ENCODE assay signal across 8 mouse cellular contexts in the genomic region with DNA sequence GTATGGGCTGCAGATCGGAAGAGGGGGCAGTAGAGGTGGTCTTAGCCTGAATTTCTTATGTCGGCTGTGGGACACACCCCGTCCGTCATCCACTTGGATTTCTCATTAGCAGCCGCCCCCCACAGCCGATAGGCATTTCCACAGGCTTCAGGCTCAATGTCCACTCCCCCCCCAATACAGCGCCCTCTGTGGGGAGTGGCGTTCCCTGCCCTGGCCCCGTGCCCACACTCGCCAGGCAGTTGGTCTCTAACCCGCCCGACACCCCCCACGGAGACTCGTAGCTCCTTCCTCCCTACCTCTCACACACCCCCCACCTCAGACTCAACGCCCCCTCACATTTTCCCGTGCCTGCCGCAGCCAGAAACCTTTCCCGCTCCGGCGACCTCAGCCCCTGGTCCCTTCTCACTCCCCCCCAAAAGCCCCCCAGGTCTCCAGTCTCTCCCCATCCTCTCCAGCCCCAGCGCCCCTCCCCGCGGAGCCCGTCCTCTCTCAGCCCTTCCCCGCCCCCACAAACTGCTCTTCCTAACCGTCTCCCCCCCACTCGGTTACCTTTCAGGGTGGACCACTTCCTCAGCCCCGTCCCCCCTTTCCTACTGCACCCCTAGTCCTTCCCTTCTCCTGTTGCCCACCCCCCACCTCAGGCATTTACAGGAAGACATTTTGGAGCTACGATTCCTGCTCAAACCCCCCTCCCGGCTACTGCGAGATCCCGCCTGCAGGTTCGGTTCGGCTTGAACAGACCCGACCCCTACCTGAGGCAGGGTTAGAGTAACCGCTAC. TPM values are rescaled to one million over a fixed set of nuclear protein-coding genes. Genes with fewer than 3 reads are reported as not detected.
DNase-seq lines count a peak whose midpoint lies in the region; ATAC-seq and TF ChIP-seq lines count a peak whose summit lies in the region.

No protein-coding gene starts in this region.

- H3K79me3 ChIP-seq in C2C12 (ENCODE audit: low read depth) = no peaks in the 10 kb centered on the region

- peak overlapping the region; percentile 57 for H3K4me2 ChIP-seq in embryonic facial prominence, embryonic 15.5 days (replicated peaks)
- peak overlapping the region; percentile 77 for H3K4me2 ChIP-seq in liver, postnatal 0 days (ENCODE audit: low read depth, low read length)
- H3K4me2 ChIP-seq in neural tube, embryonic 14.5 days (ENCODE audit: low read depth, low read length) = peak overlapping the region; percentile 55

- no peaks in the 10 kb centered on the region for H3K27me3 ChIP-seq in C2C12 (ENCODE audit: control insufficient read depth, insufficient read depth, insufficient read length)
- no peaks in the 10 kb centered on the region for H3K27me3 ChIP-seq in embryonic facial prominence, embryonic 15.5 days
- H3K27me3 ChIP-seq in liver, postnatal 0 days (ENCODE audit: insufficient read depth, low read length) = no peaks in the 10 kb centered on the region
- H3K27me3 ChIP-seq in neural tube, embryonic 14.5 days (ENCODE audit: control insufficient read depth, insufficient read depth, low read length) = no peaks in the 10 kb centered on the region

- H3K36me3 ChIP-seq in C2C12 (ENCODE audit: control insufficient read depth, insufficient read depth) = no peaks in the 10 kb centered on the region
- H3K36me3 ChIP-seq in embryonic facial prominence, embryonic 15.5 days = no peaks in the 10 kb centered on the region
- no peaks in the 10 kb centered on the region for H3K36me3 ChIP-seq in liver, postnatal 0 days (replicated peaks; ENCODE audit: insufficient read depth, low read length)
- H3K36me3 ChIP-seq in neural tube, embryonic 14.5 days (ENCODE audit: control insufficient read depth, insufficient read depth, low read length) = 0 out of 2 replicates have a peak, but pooled peaks cover 3% of the 10 kb centered on the region

- peak overlapping the region; percentile 58; the same call in 1 of the 2 replicates for H3K27ac ChIP-seq in embryonic facial prominence, embryonic 15.5 days (replicated peaks)
- H3K27ac ChIP-seq in liver, postnatal 0 days (ENCODE audit: low read depth) = peak overlapping the region; percentile 31
- H3K27ac ChIP-seq in neural tube, embryonic 14.5 days (ENCODE audit: low read depth, low read length) = peak overlapping the region; percentile 74

- WGBS in embryonic facial prominence, embryonic 15.5 days = 18% methylated on average over 33 of the region's 36 CpGs
- WGBS in liver, postnatal 0 days (ENCODE audit: insufficient replicate concordance) = 24% methylated on average over 31 of the region's 36 CpGs
- WGBS in neural tube, embryonic 14.5 days = 22% methylated on average over 33 of the region's 36 CpGs

- peaks cover 14% of the 10 kb centered on the region for H3K79me2 ChIP-seq in C2C12 (ENCODE audit: control insufficient read depth, insufficient read depth)

- peaks cover 11% of the 10 kb centered on the region for H3K4me1 ChIP-seq in embryonic facial prominence, embryonic 15.5 days
- no peaks in the 10 kb centered on the region; the same call in 1 of the 2 replicates for H3K4me1 ChIP-seq in liver, postnatal 0 days (ENCODE audit: insufficient read depth)
- peaks cover 10% of the 10 kb centered on the region; the same call in 1 of the 2 replicates for H3K4me1 ChIP-seq in neural tube, embryonic 14.5 days (ENCODE audit: control insufficient read depth, insufficient read depth, low read length)

- peak overlapping the region; percentile 60 for H3K4me3 ChIP-seq in C2C12 (ENCODE audit: insufficient read depth, poor library complexity, severe bottlenecking)
- peak overlapping the region; percentile 60 for H3K4me3 ChIP-seq in embryonic facial prominence, embryonic 15.5 days (replicated peaks)
- peak overlapping the region; percentile 50 for H3K4me3 ChIP-seq in liver, postnatal 0 days (ENCODE audit: low read depth, low read length)
- peak overlapping the region; percentile 47 for H3K4me3 ChIP-seq in neural tube, embryonic 14.5 days (ENCODE audit: low read depth, low read length)

- TF ChIP-seq CTCF in C2C12 (IDR thresholded peaks at IDR 0.05; ENCODE audit: control insufficient read depth, insufficient read depth, insufficient read length) = peak; percentile 29
- TF ChIP-seq CTCF in liver, postnatal 0 days (IDR thresholded peaks at IDR 0.05; ENCODE audit: low read depth) = peak; percentile 57

- no peak for TF ChIP-seq EP300 in liver, postnatal 0 days (IDR thresholded peaks at IDR 0.05; ENCODE audit: low read depth)

- DNase-seq in adrenal gland, postnatal 25 days = peak; percentile 63
- peak; percentile 44 to 67 for DNase-seq in heart, postnatal 10 days
- DNase-seq in kidney, postnatal 36 days = peak; percentile 62 to 79
- DNase-seq in liver, postnatal 0 days = peak; percentile 74
- DNase-seq in testis, postnatal 14 days (ENCODE audit: low spot score) = peak; percentile 70

- H3K9me3 ChIP-seq in embryonic facial prominence, embryonic 15.5 days (replicated peaks) = no peaks in the 10 kb centered on the region
- H3K9me3 ChIP-seq in liver, postnatal 0 days (ENCODE audit: low read length) = no peaks in the 10 kb centered on the region
- no peaks in the 10 kb centered on the region for H3K9me3 ChIP-seq in neural tube, embryonic 14.5 days (ENCODE audit: control insufficient read depth, low read length)

- peak; percentile 2; the same call in 1 of the 2 replicates for ATAC-seq in embryonic facial prominence, embryonic 15.5 days (ENCODE audit: insufficient number of reproducible peaks, low FRiP score, low TSS enrichment, low read depth)
- ATAC-seq in liver, postnatal 0 days = peak; percentile 46; the same call in 1 of the 2 replicates
- peak; percentile 48 for ATAC-seq in neural tube, embryonic 14.5 days (ENCODE audit: low read depth)

- H3K9ac ChIP-seq in embryonic facial prominence, embryonic 15.5 days = peak overlapping the region; percentile 43
- peak overlapping the region; percentile 56 for H3K9ac ChIP-seq in liver, postnatal 0 days (replicated peaks)
- H3K9ac ChIP-seq in neural tube, embryonic 14.5 days (replicated peaks; ENCODE audit: low read depth, low read length) = peak overlapping the region; percentile 59

- intact Hi-C loops in heart, postnatal 10 days (cut with DNase I) = loop anchor here (1.0 kb wide), 1 partner anchor 10 kb away; a partner anchor contains a TSS

- H3ac ChIP-seq in C2C12 (ENCODE audit: control insufficient read depth, insufficient read length, low read depth) = peak overlapping the region; percentile 82

TF ChIP-seq in C2C12, 6 proteins besides CTCF, POLR2A, EP300 and RAD21:
- TF ChIP-seq MAX (IDR thresholded peaks at IDR 0.05) (no peak), USF1 (IDR thresholded peaks at IDR 0.05; ENCODE audit: low read depth) (no peak), MYOD1 (IDR thresholded peaks at IDR 0.05; ENCODE audit: control insufficient read depth, insufficient read length, low read depth) (no peak), FOSL1 (IDR thresholded peaks at IDR 0.05; ENCODE audit: insufficient read depth, low read length, poor library complexity, severe bottlenecking) (no peak), CEBPB (IDR thresholded peaks at IDR 0.05; ENCODE audit: low read depth) (no peak), MYOG (IDR thresholded peaks at IDR 0.05; ENCODE audit: control insufficient read depth, extremely low read depth, insufficient read length) (no peak)
TF ChIP-seq in C2C12: peak in this region for 0.

RNA-seq across cellular contexts. Expression of a gene that starts 1.5 kb away (rescaled TPM):
- 15.8 TPM for polyA plus RNA-seq in C2C12 (2012; fragmentation: generic; extraction: Trizol)
- total RNA-seq in adrenal gland, postnatal 25 days (2021) = 77.9 and 131 TPM in 2 replicates
- polyA plus RNA-seq in embryonic facial prominence, embryonic 15.5 days (2015; fragmentation: Nextera tagmentation; extraction: Ambion mirVana) = 30.6 and 33.0 TPM in 2 replicates
- total RNA-seq in heart, postnatal 10 days (2021) = 10 to 100 TPM; 23.7 to 31.0 TPM
- 4.0 and 5.3 TPM in 2 replicates for polyA plus RNA-seq in liver, postnatal 0 days (2015; fragmentation: Nextera tagmentation; extraction: Ambion mirVana)
- 61.6 and 66.1 TPM in 2 replicates for polyA plus RNA-seq in neural tube, embryonic 14.5 days (2014; fragmentation: Nextera tagmentation; extraction: Ambion mirVana)

RNA-seq across cellular contexts. Expression of a gene that starts 10.0 kb away (rescaled TPM):
- polyA plus RNA-seq in C2C12 (2012; fragmentation: generic; extraction: Trizol) = 304 TPM
- 218 and 222 TPM in 2 replicates for total RNA-seq in adrenal gland, postnatal 25 days (2021)
- 364 and 374 TPM in 2 replicates for polyA plus RNA-seq in embryonic facial prominence, embryonic 15.5 days (2015; fragmentation: Nextera tagmentation; extraction: Ambion mirVana)
- 100 to 1,000 TPM; 134 to 135 TPM for total RNA-seq in heart, postnatal 10 days (2021)
- polyA plus RNA-seq in liver, postnatal 0 days (2015; fragmentation: Nextera tagmentation; extraction: Ambion mirVana) = 59.7 and 61.7 TPM in 2 replicates
- 237 and 332 TPM in 2 replicates for polyA plus RNA-seq in neural tube, embryonic 14.5 days (2014; fragmentation: Nextera tagmentation; extraction: Ambion mirVana)

RNA-seq across cellular contexts. Expression of a gene that starts 29.8 kb away (rescaled TPM):
- 0.36 TPM for polyA plus RNA-seq in C2C12 (2012; fragmentation: generic; extraction: Trizol)
- total RNA-seq in adrenal gland, postnatal 25 days (2021) = 0.94 and 1.2 TPM in 2 replicates
- polyA plus RNA-seq in embryonic facial prominence, embryonic 15.5 days (2015; fragmentation: Nextera tagmentation; extraction: Ambion mirVana) = 53.1 and 66.4 TPM in 2 replicates
- total RNA-seq in heart, postnatal 10 days (2021) = 100 to 1,000 TPM; 180 to 204 TPM
- 0.45 and 4.6 TPM in 2 replicates for polyA plus RNA-seq in liver, postnatal 0 days (2015; fragmentation: Nextera tagmentation; extraction: Ambion mirVana)
- 1.9 and 2.1 TPM in 2 replicates for polyA plus RNA-seq in neural tube, embryonic 14.5 days (2014; fragmentation: Nextera tagmentation; extraction: Ambion mirVana)

RNA-seq across cellular contexts. Expression of a gene that starts 43.0 kb away (rescaled TPM):
- polyA plus RNA-seq in C2C12 (2012; fragmentation: generic; extraction: Trizol) = not detected
- total RNA-seq in adrenal gland, postnatal 25 days (2021) = 8.5 TPM in 1 of 2 replicates, not detected in the other
- 0.24 and 0.34 TPM in 2 replicates for polyA plus RNA-seq in embryonic facial prominence, embryonic 15.5 days (2015; fragmentation: Nextera tagmentation; extraction: Ambion mirVana)
- not detected for total RNA-seq in heart, postnatal 10 days (2021)
- 420 and 460 TPM in 2 replicates for polyA plus RNA-seq in liver, postnatal 0 days (2015; fragmentation: Nextera tagmentation; extraction: Ambion mirVana)
- 1.3 TPM in 2 replicates for polyA plus RNA-seq in neural tube, embryonic 14.5 days (2014; fragmentation: Nextera tagmentation; extraction: Ambion mirVana)

Comparison
In these comparisons a context has a peak if more than half of its experiments do, and no peak if none do; other contexts are left out.
1. Peak in every context shown above with its lines: DNase-seq, ATAC-seq, H3K4me3 ChIP-seq and H3K27ac ChIP-seq.